Mouse (Mus musculus): ENCODE data around the gene 4921524J17Rik. TPM values are rescaled to one million over a fixed set of nuclear protein-coding genes. Genes with fewer than 3 reads are reported as not detected.

The 4921524J17Rik gene
- total RNA-seq, 2 experiments from 2014 or later: 11.7 to 21.8 TPM

Other genes starting within 250 kb of the 4921524J17Rik start
- not detected in 2 replicates for gene Olfr371, start 206.8 kb downstream of the 4921524J17Rik start, total RNA-seq (2015; ENCODE audit: low replicate concordance)
- gene Olfr371, start 206.8 kb downstream of the 4921524J17Rik start, total RNA-seq (2017; ENCODE audit: low replicate concordance): not detected in 2 replicates
- 132 and 186 TPM in 2 replicates for gene Orc6, start 133.2 kb downstream of the 4921524J17Rik start, total RNA-seq (2015; ENCODE audit: low replicate concordance)
- 128 and 184 TPM in 2 replicates for gene Orc6, start 133.2 kb downstream of the 4921524J17Rik start, total RNA-seq (2017; ENCODE audit: low replicate concordance)
- gene Vps35, start 133.0 kb downstream of the 4921524J17Rik start, total RNA-seq (2015; ENCODE audit: low replicate concordance): 89.0 and 125 TPM in 2 replicates
- gene Vps35, start 133.0 kb downstream of the 4921524J17Rik start, total RNA-seq (2017; ENCODE audit: low replicate concordance): 85.3 and 118 TPM in 2 replicates
- 38.2 and 58.7 TPM in 2 replicates for gene Mylk3, start 46.5 kb downstream of the 4921524J17Rik start, total RNA-seq (2015; ENCODE audit: low replicate concordance)
- 150 and 159 TPM in 2 replicates for gene Mylk3, start 46.5 kb downstream of the 4921524J17Rik start, total RNA-seq (2017; ENCODE audit: low replicate concordance)
- not detected in 2 replicates for gene Gpt2, start 59.7 kb upstream of the 4921524J17Rik start, total RNA-seq (2015; ENCODE audit: low replicate concordance)
- gene Gpt2, start 59.7 kb upstream of the 4921524J17Rik start, total RNA-seq (2017; ENCODE audit: low replicate concordance): 0.64 TPM in 1 of 2 replicates, not detected in the other
- gene Dnaja2, start 122.5 kb upstream of the 4921524J17Rik start, total RNA-seq (2015; ENCODE audit: low replicate concordance): 41.1 and 62.0 TPM in 2 replicates
- 37.1 and 44.1 TPM in 2 replicates for gene Dnaja2, start 122.5 kb upstream of the 4921524J17Rik start, total RNA-seq (2017; ENCODE audit: low replicate concordance)